Mouse (Mus musculus): ENCODE results near the gene Gm42742. TPM values are rescaled to one million over a fixed set of nuclear protein-coding genes. Genes with fewer than 3 reads are reported as not detected.

The Gm42742 gene
- 50.8 and 60.9 TPM in 2 replicates for polyA plus RNA-seq (2016; fragmentation: Nextera tagmentation; extraction: Ambion mirVana)

GRCm38 (mm10) chr7:127020901-127021562 is at the start of gene Gm42742, which contains the start of gene Prrt2:
Gene Gm42742 (minus strand): TSS chr7:127021097.
Gene Prrt2 (minus strand): TSS chr7:127021211.
- 1% methylated on average over 32 of the region's 37 CpGs for WGBS
- peaks cover 34% of the 10 kb centered on the region for H3K36me3 ChIP-seq
- peak within 1 kb of the TSS; percentile 19; the same call in 1 of the 2 replicates for H3K27ac ChIP-seq (ENCODE audit: poor library complexity, severe bottlenecking)
- peak within 1 kb of the TSS; percentile 87 for H3K4me2 ChIP-seq
- peaks cover 54% of the 10 kb centered on the region for H3K4me1 ChIP-seq (replicated peaks)
- H3K9me3 ChIP-seq (replicated peaks): no peaks in the 10 kb centered on the region
- ATAC-seq (ENCODE audit: insufficient number of reproducible peaks, low FRiP score): no peak
- peak within 1 kb of the TSS; percentile 70 for H3K9ac ChIP-seq
- H3K27me3 ChIP-seq (replicated peaks): no peaks in the 10 kb centered on the region
- peak within 1 kb of the TSS; percentile 42 for H3K4me3 ChIP-seq

GRCm38 (mm10) chr7:127066317-127066716 is 45.4 kb upstream of the Gm42742 start:
- H3K4me1 ChIP-seq (replicated peaks): no peaks in the 10 kb centered on the region
- 54% methylated on average over 4 of the region's 4 CpGs for WGBS
- H3K9me3 ChIP-seq (replicated peaks): no peaks in the 10 kb centered on the region; the same call in 1 of the 2 replicates
- H3K27ac ChIP-seq (ENCODE audit: poor library complexity, severe bottlenecking): no peak overlapping the region
- H3K4me2 ChIP-seq: no peak overlapping the region
- H3K27me3 ChIP-seq (replicated peaks): no peaks in the 10 kb centered on the region
- ATAC-seq (ENCODE audit: insufficient number of reproducible peaks, low FRiP score): no peak
- no peak overlapping the region for H3K9ac ChIP-seq
- H3K4me3 ChIP-seq: no peak overlapping the region
- H3K36me3 ChIP-seq: no peaks in the 10 kb centered on the region

GRCm38 (mm10) chr7:127065538-127065937 is 44.6 kb upstream of the Gm42742 start:
- no peak for ATAC-seq (ENCODE audit: insufficient number of reproducible peaks, low FRiP score)
- no peak overlapping the region for H3K27ac ChIP-seq (ENCODE audit: poor library complexity, severe bottlenecking)
- H3K27me3 ChIP-seq (replicated peaks): no peaks in the 10 kb centered on the region
- no peak overlapping the region for H3K4me3 ChIP-seq
- H3K9me3 ChIP-seq (replicated peaks): no peaks in the 10 kb centered on the region; the same call in 1 of the 2 replicates
- H3K4me1 ChIP-seq (replicated peaks): no peaks in the 10 kb centered on the region
- no peak overlapping the region for H3K4me2 ChIP-seq
- no peak overlapping the region for H3K9ac ChIP-seq
- 78% methylated on average over 6 of the region's 6 CpGs for WGBS
- no peaks in the 10 kb centered on the region for H3K36me3 ChIP-seq

GRCm38 (mm10) chr7:127055026-127055585 is 34.2 kb upstream of the Gm42742 start:
- 68% methylated on average over 5 of the region's 5 CpGs for WGBS
- H3K27me3 ChIP-seq (replicated peaks): 0 out of 2 replicates have a peak, but pooled peaks cover 11% of the 10 kb centered on the region
- no peak overlapping the region for H3K4me2 ChIP-seq
- H3K9ac ChIP-seq: no peak overlapping the region
- H3K4me3 ChIP-seq: no peak overlapping the region
- no peaks in the 10 kb centered on the region for H3K36me3 ChIP-seq
- H3K4me1 ChIP-seq (replicated peaks): no peaks in the 10 kb centered on the region
- no peak overlapping the region for H3K27ac ChIP-seq (ENCODE audit: poor library complexity, severe bottlenecking)
- ATAC-seq (ENCODE audit: insufficient number of reproducible peaks, low FRiP score): no peak
- no peaks in the 10 kb centered on the region for H3K9me3 ChIP-seq (replicated peaks)

- WGBS: under 1% methylated on average over 52 of the region's 53 CpGs
These were observed 21.2 kb upstream of the Gm42742 start, which contains the start of gene Kif22 for GRCm38 (mm10) chr7:127041851-127042672. Gene Kif22 (minus strand): TSS chr7:127042471.

GRCm38 (mm10) chr7:127031244-127031643 is 10.3 kb upstream of the Gm42742 start:
- Histone ChIP-seq H3K4me1 (replicated peaks) (peaks cover 9% of the 10 kb centered on the region), H3K36me3 (peaks cover 78% of the 10 kb centered on the region), H3K4me3 (no peak overlapping the region), H3K27me3 (replicated peaks) (no peaks in the 10 kb centered on the region), H3K9me3 (replicated peaks) (no peaks in the 10 kb centered on the region), H3K27ac (ENCODE audit: poor library complexity, severe bottlenecking) (no peak overlapping the region), H3K4me2 (no peak overlapping the region), H3K9ac (no peak overlapping the region)
- ATAC-seq (ENCODE audit: insufficient number of reproducible peaks, low FRiP score): no peak
- 77% methylated on average over 1 of the region's 1 CpGs for WGBS

More at GRCm38 (mm10) chr7:127041851-127042672, 21.2 kb upstream of the Gm42742 start, which contains the start of gene Kif22:
- Histone ChIP-seq H3K9ac (peak within 1 kb of the TSS; percentile 94), H3K4me1 (replicated peaks) (peaks cover 17% of the 10 kb centered on the region), H3K4me2 (peak within 1 kb of the TSS; percentile 79), H3K9me3 (replicated peaks) (no peaks in the 10 kb centered on the region; the same call in 1 of the 2 replicates), H3K4me3 (peak within 1 kb of the TSS; percentile 92), H3K27ac (ENCODE audit: poor library complexity, severe bottlenecking) (peak within 1 kb of the TSS; percentile 76), H3K27me3 (replicated peaks) (no peaks in the 10 kb centered on the region), H3K36me3 (peaks cover 12% of the 10 kb centered on the region)
- ATAC-seq (ENCODE audit: insufficient number of reproducible peaks, low FRiP score): peak; percentile 88

GRCm38 (mm10) chr7:127030172-127030571 is 9.3 kb upstream of the Gm42742 start:
- WGBS: 94% methylated on average over 1 of the region's 1 CpGs
- Histone ChIP-seq H3K4me3 (no peak overlapping the region), H3K36me3 (peaks cover 70% of the 10 kb centered on the region), H3K4me1 (replicated peaks) (peaks cover 9% of the 10 kb centered on the region), H3K27ac (ENCODE audit: poor library complexity, severe bottlenecking) (no peak overlapping the region), H3K27me3 (replicated peaks) (no peaks in the 10 kb centered on the region), H3K4me2 (no peak overlapping the region), H3K9ac (no peak overlapping the region), H3K9me3 (replicated peaks) (no peaks in the 10 kb centered on the region)
- ATAC-seq (ENCODE audit: insufficient number of reproducible peaks, low FRiP score): no peak

GRCm38 (mm10) chr7:127027885-127028284 is 7.0 kb upstream of the Gm42742 start:
- no peaks in the 10 kb centered on the region for H3K27me3 ChIP-seq (replicated peaks)
- H3K9ac ChIP-seq: peak overlapping the region; percentile 97
- peaks cover 73% of the 10 kb centered on the region for H3K36me3 ChIP-seq
- ATAC-seq (ENCODE audit: insufficient number of reproducible peaks, low FRiP score): no peak
- H3K27ac ChIP-seq (ENCODE audit: poor library complexity, severe bottlenecking): peak overlapping the region; percentile 99
- H3K4me1 ChIP-seq (replicated peaks): peaks cover 32% of the 10 kb centered on the region
- peak overlapping the region; percentile 97 for H3K4me2 ChIP-seq
- H3K9me3 ChIP-seq (replicated peaks): no peaks in the 10 kb centered on the region
- WGBS: 70% methylated on average over 8 of the region's 8 CpGs
- peak overlapping the region; percentile 94 for H3K4me3 ChIP-seq

- H3K9ac ChIP-seq: peak within 1 kb of the TSS; percentile 97
- WGBS: under 1% methylated on average over 45 of the region's 63 CpGs
- no peaks in the 10 kb centered on the region for H3K9me3 ChIP-seq (replicated peaks)
- H3K4me1 ChIP-seq (replicated peaks): peaks cover 39% of the 10 kb centered on the region
- peak within 1 kb of the TSS; percentile 97 for H3K4me2 ChIP-seq
- H3K4me3 ChIP-seq: peak within 1 kb of the TSS; percentile 94
- peaks cover 73% of the 10 kb centered on the region for H3K36me3 ChIP-seq
- ATAC-seq (ENCODE audit: insufficient number of reproducible peaks, low FRiP score): peak; percentile 90
- no peaks in the 10 kb centered on the region for H3K27me3 ChIP-seq (replicated peaks)
- H3K27ac ChIP-seq (ENCODE audit: poor library complexity, severe bottlenecking): peak within 1 kb of the TSS; percentile 99
These were observed 6.3 kb upstream of the Gm42742 start, which contains the start of gene Maz for GRCm38 (mm10) chr7:127026984-127027726. Gene Maz (minus strand): TSS chr7:127027037.

- peak overlapping the region; percentile 97 for H3K9ac ChIP-seq
- H3K4me3 ChIP-seq: peak overlapping the region; percentile 94
- H3K27me3 ChIP-seq (replicated peaks): no peaks in the 10 kb centered on the region
- H3K4me2 ChIP-seq: peak overlapping the region; percentile 97
- H3K36me3 ChIP-seq: peaks cover 72% of the 10 kb centered on the region
- H3K9me3 ChIP-seq (replicated peaks): no peaks in the 10 kb centered on the region
- H3K27ac ChIP-seq (ENCODE audit: poor library complexity, severe bottlenecking): peak overlapping the region; percentile 99
- 0% methylated on average over 13 of the region's 48 CpGs for WGBS
- ATAC-seq (ENCODE audit: insufficient number of reproducible peaks, low FRiP score): peak; percentile 38
- peaks cover 44% of the 10 kb centered on the region for H3K4me1 ChIP-seq (replicated peaks)
These were observed 5.7 kb upstream of the Gm42742 start for GRCm38 (mm10) chr7:127026616-127026983.
